Mouse (Mus musculus) intestine, embryonic 14.5 days (tissue): ENCODE measurements around the gene Krtap19-5. TPM values are rescaled to one million over a fixed set of nuclear protein-coding genes. Genes with fewer than 3 reads are reported as not detected.

Source experiments
- ATAC-seq: fragments of 200-750 bp; cut with Nextera tagmentation; replicated peaks from 2 replicates; pipeline ENCODE4 v1.8.0; 2017; ENCODE audit warnings: low read depth, moderate number of reproducible peaks, moderate TSS enrichment, moderate library complexity; ENCODE audit not compliant: low FRiP score, low TSS enrichment
- DNase-seq: peaks from one replicate; pipeline ENCODE4 v3.0.0-alpha.2; 2018; ENCODE audit warnings: low spot score
- H3K27ac ChIP-seq: fragments of 300-500 bp; sonication (generic); 2 replicates; pipeline ENCODE4 v1.5.1; 2014; ENCODE audit warnings: low read depth, mild to moderate bottlenecking, control low read depth
- H3K27me3 ChIP-seq: fragments of 300-500 bp; sonication (generic); replicated peaks from 2 replicates; pipeline ENCODE4 v1.6.1; 2014; ENCODE audit warnings: low read length, control low read depth; ENCODE audit not compliant: control insufficient read depth, insufficient read depth
- H3K36me3 ChIP-seq: fragments of 300-500 bp; sonication (generic); 2 replicates; pipeline ENCODE4 v1.6.1; 2014; ENCODE audit warnings: low read length, control low read depth; ENCODE audit not compliant: control insufficient read depth, insufficient read depth
- H3K4me1 ChIP-seq: fragments of 300-500 bp; sonication (generic); replicated peaks from 2 replicates; pipeline ENCODE4 v1.6.1; 2014; ENCODE audit warnings: low read length, control low read depth, mixed read lengths; ENCODE audit not compliant: control insufficient read depth, insufficient read depth
- H3K4me2 ChIP-seq: fragments of 300-500 bp; sonication (generic); 2 replicates; pipeline ENCODE4 v1.6.1; 2014; ENCODE audit warnings: low read length
- H3K4me3 ChIP-seq: fragments of 300-500 bp; sonication (generic); 2 replicates; pipeline ENCODE4 v1.5.1; 2014; ENCODE audit warnings: low read depth, low read length, control low read depth, mixed read lengths
- H3K9ac ChIP-seq: fragments of 300-500 bp; sonication (generic); 2 replicates; pipeline ENCODE4 v1.6.1; 2014; ENCODE audit warnings: mild to moderate bottlenecking, low read length
- H3K9me3 ChIP-seq: fragments of 300-500 bp; sonication (generic); 2 replicates; pipeline ENCODE4 v1.6.1; 2016; ENCODE audit warnings: low read length, control low read depth; ENCODE audit not compliant: control insufficient read depth
- whole genome bisulfite sequencing: fragments of 180-500 bp; shearing (Covaris S2); extraction: QIAGEN DNeasy Blood & Tissue Kit; methylation state at CpG from one replicate; pipeline ENCODE4 v1.1.7; 2014; 5-methylcytosine and 5-hydroxymethylcytosine counted together
- polyA plus RNA-seq: library from polyadenylated mRNA; unstranded; fragments of >200 nt; fragmentation: Nextera tagmentation; extraction: Ambion mirVana; gene quantifications from 2 replicates; pipeline ENCODE4 v1.2.1, GENCODE M21; 2014

Krtap19-5 gene
- polyA plus RNA-seq, 1 experiment from 2014 or later, result not detected

GRCm38 (mm10) chr16:88864887-88865407, 31.3 kb downstream of the Krtap19-5 start:
- H3K9me3 ChIP-seq, result no peaks in the 10 kb centered on the region
- H3K9ac ChIP-seq, result no peak overlapping the region
- ATAC-seq (no peak), DNase-seq (no peak)
- H3K4me1 ChIP-seq, result no peaks in the 10 kb centered on the region
- WGBS, result 80% methylated on average over 4 of the region's 4 CpGs
- no peaks in the 10 kb centered on the region for H3K36me3 ChIP-seq
- no peaks in the 10 kb centered on the region for H3K27me3 ChIP-seq
- no peak overlapping the region for H3K4me2 ChIP-seq
- H3K4me3 ChIP-seq, result no peak overlapping the region
- no peak overlapping the region for H3K27ac ChIP-seq

- DNase-seq (no peak), ATAC-seq (no peak)
- no peaks in the 10 kb centered on the region for H3K36me3 ChIP-seq
- H3K4me3 ChIP-seq, result no peak overlapping the region
- H3K9me3 ChIP-seq, result no peaks in the 10 kb centered on the region
- no peaks in the 10 kb centered on the region for H3K27me3 ChIP-seq
- H3K4me2 ChIP-seq, result no peak overlapping the region
- no peaks in the 10 kb centered on the region for H3K4me1 ChIP-seq
- 15% methylated on average over 5 of the region's 5 CpGs for WGBS
- H3K27ac ChIP-seq, result no peak overlapping the region
- H3K9ac ChIP-seq, result no peak overlapping the region
These were observed 44.8 kb downstream of the Krtap19-5 start for GRCm38 (mm10) chr16:88851450-88851849.

GRCm38 (mm10) chr16:88848558-88848957, 47.7 kb downstream of the Krtap19-5 start:
- no peak for ATAC-seq
- 83% methylated on average over 4 of the region's 4 CpGs for WGBS

GRCm38 (mm10) chr16:88847363-88847762, 48.9 kb downstream of the Krtap19-5 start:
- H3K4me3 ChIP-seq, result no peak overlapping the region
- DNase-seq (no peak), ATAC-seq (no peak)
- H3K27me3 ChIP-seq, result no peaks in the 10 kb centered on the region
- H3K36me3 ChIP-seq, result no peaks in the 10 kb centered on the region
- no peaks in the 10 kb centered on the region for H3K9me3 ChIP-seq
- 95% methylated on average over 1 of the region's 1 CpGs for WGBS
- no peak overlapping the region for H3K27ac ChIP-seq
- no peak overlapping the region for H3K9ac ChIP-seq
- H3K4me2 ChIP-seq, result no peak overlapping the region
- no peaks in the 10 kb centered on the region for H3K4me1 ChIP-seq

More at GRCm38 (mm10) chr16:88848558-88848957, 47.7 kb downstream of the Krtap19-5 start:
- Histone ChIP-seq H3K27me3 (no peaks in the 10 kb centered on the region), H3K4me2 (no peak overlapping the region), H3K27ac (no peak overlapping the region), H3K9me3 (no peaks in the 10 kb centered on the region), H3K4me1 (no peaks in the 10 kb centered on the region), H3K4me3 (no peak overlapping the region), H3K36me3 (no peaks in the 10 kb centered on the region), H3K9ac (no peak overlapping the region)
- DNase-seq, result no peak

Other genes starting within 250 kb of the Krtap19-5 start
- gene Krtap26-1, start 248.7 kb downstream of the Krtap19-5 start, polyA plus RNA-seq, result not detected in 2 replicates
- gene Krtap27-1, start 224.8 kb downstream of the Krtap19-5 start, polyA plus RNA-seq, result not detected in 2 replicates
- not detected in 2 replicates for gene 2310061N02Rik, start 188.5 kb downstream of the Krtap19-5 start, polyA plus RNA-seq
- not detected in 2 replicates for gene Krtap13-1, start 167.6 kb downstream of the Krtap19-5 start, polyA plus RNA-seq
- gene Krtap13, start 144.8 kb downstream of the Krtap19-5 start, polyA plus RNA-seq, result not detected in 2 replicates
- not detected in 2 replicates for gene 2310034C09Rik, start 137.6 kb downstream of the Krtap19-5 start, polyA plus RNA-seq
- gene 2310057N15Rik, start 122.3 kb downstream of the Krtap19-5 start, polyA plus RNA-seq, result not detected in 2 replicates
- gene Gm5965, start 118.6 kb downstream of the Krtap19-5 start, polyA plus RNA-seq, result not detected in 2 replicates
- not detected in 2 replicates for gene Gm20741, start 84.2 kb downstream of the Krtap19-5 start, polyA plus RNA-seq
- gene Krtap15, start 76.2 kb downstream of the Krtap19-5 start, polyA plus RNA-seq, result not detected in 2 replicates
- not detected in 2 replicates for gene Krtap14, start 70.3 kb downstream of the Krtap19-5 start, polyA plus RNA-seq
- gene Krtap19-1, start 27.0 kb downstream of the Krtap19-5 start, polyA plus RNA-seq, result not detected in 2 replicates
- gene Krtap19-2, start 22.2 kb downstream of the Krtap19-5 start, polyA plus RNA-seq, result not detected in 2 replicates
- gene Krtap19-3, start 18.4 kb downstream of the Krtap19-5 start, polyA plus RNA-seq, result not detected in 2 replicates
- gene Krtap19-4, start 11.4 kb downstream of the Krtap19-5 start, polyA plus RNA-seq, result not detected in 2 replicates
- not detected in 2 replicates for gene Krtap19-9b, start 35.8 kb upstream of the Krtap19-5 start, polyA plus RNA-seq
- not detected in 2 replicates for gene Krtap16-3, start 66.4 kb upstream of the Krtap19-5 start, polyA plus RNA-seq
- not detected in 2 replicates for gene Krtap22-2, start 114.3 kb upstream of the Krtap19-5 start, polyA plus RNA-seq
- gene Gm10229, start 118.8 kb upstream of the Krtap19-5 start, polyA plus RNA-seq, result not detected in 2 replicates
- not detected in 2 replicates for gene Krtap6-1, start 135.2 kb upstream of the Krtap19-5 start, polyA plus RNA-seq
- not detected in 2 replicates for gene Gm10228, start 145.0 kb upstream of the Krtap19-5 start, polyA plus RNA-seq
- gene Krtap6-5, start 151.4 kb upstream of the Krtap19-5 start, polyA plus RNA-seq, result not detected in 2 replicates
- not detected in 2 replicates for gene 1110025L11Rik, start 167.5 kb upstream of the Krtap19-5 start, polyA plus RNA-seq
- gene Krtap6-3, start 187.6 kb upstream of the Krtap19-5 start, polyA plus RNA-seq, result not detected in 2 replicates
- not detected in 2 replicates for gene Gm6358, start 244.4 kb upstream of the Krtap19-5 start, polyA plus RNA-seq